Mouse (Mus musculus) thymus, postnatal 10 days (tissue): ENCODE data around the gene Fam24b.
A peak's percentile ranks its signal among the peaks of the same experiment; 100 is the strongest.

Experiments
- DNase-seq, 2 experiments: peaks; one replicate each; pipeline ENCODE4 v3.0.0; 2021; ENCODE audit warnings: low spot score in 2 of 2

Gene Fam24b

DNA sequence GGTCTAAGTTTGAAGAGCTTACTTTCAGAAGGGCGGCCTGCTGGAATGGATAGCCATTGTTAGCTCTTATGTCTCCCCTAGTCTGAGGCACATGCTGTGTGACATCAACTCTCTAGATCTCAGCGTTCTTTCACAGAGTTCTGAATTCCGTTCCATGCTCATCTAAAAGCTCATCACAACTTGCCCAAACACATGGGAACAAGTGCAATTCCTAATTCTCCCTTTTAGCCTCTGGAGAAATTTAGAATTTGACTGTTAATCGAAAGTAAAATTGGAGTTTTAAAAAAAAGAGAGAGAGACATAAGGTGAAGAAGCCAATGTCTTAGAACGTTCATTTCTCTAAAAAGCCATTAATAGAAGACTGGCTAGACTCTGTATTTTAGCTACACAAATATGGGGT, at the start of gene Fam24b:
Gene Fam24b (minus strand): TSS at position 101 of the 400 bp plus-strand sequence.
- no peak for DNase-seq

DNA sequence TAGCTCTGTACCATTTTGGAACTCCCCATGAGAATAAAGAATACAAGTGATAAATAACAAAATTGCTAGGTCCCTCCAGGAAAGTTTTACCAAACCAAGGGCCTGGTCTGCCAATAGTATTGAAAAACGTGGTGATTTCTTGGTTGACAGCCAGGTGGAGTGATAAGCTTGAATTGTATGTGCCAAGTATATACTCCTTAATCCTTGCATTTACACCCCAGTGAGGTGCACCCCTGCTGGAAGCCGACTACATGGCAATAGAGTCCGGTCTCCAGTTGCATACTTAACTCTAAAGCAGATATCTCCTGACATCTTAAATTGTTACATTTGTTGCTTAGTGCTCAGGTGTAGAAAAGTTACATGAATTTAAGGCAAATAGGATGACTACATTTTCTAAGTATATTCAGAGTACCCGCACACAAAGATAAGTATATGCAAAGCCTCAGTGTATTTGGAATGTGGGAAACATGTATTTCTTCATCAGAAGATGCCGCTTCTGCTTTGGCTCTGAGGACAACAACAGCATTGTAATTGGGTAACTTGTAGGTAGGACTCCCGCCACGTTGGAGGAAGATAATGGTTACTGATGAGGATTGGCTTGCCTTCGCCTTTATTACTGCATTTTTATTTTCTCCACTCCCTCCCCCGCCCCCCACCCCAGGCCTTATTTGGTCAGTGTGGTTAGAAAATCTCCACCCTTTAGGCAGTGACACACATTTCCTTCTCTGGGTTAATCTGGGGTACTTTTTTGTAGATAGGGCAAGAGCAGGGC, 42.8 kb upstream of the Fam24b start:
- peak in 1 of 2 experiments; percentile 7 for DNase-seq

DNA sequence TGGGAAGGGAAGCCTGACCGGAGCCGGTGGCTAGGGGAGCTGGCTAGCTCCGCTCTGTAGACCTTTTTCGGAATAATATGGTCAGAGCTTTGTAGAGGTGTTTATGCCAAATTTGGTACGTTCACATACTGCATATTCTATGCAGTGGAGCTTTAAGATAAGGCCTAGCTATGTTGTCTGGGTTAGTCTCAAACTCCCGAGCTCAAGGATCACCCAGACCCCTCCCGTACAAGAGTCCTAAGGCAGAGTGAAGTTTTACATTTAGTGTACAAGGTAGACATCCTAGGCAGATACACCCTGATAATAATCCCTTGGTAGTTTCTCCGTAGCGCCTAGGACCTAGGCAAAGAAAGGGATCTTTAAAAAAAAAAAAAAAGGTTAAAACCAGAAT, 42.1 kb upstream of the Fam24b start:
- no peak for DNase-seq

DNA sequence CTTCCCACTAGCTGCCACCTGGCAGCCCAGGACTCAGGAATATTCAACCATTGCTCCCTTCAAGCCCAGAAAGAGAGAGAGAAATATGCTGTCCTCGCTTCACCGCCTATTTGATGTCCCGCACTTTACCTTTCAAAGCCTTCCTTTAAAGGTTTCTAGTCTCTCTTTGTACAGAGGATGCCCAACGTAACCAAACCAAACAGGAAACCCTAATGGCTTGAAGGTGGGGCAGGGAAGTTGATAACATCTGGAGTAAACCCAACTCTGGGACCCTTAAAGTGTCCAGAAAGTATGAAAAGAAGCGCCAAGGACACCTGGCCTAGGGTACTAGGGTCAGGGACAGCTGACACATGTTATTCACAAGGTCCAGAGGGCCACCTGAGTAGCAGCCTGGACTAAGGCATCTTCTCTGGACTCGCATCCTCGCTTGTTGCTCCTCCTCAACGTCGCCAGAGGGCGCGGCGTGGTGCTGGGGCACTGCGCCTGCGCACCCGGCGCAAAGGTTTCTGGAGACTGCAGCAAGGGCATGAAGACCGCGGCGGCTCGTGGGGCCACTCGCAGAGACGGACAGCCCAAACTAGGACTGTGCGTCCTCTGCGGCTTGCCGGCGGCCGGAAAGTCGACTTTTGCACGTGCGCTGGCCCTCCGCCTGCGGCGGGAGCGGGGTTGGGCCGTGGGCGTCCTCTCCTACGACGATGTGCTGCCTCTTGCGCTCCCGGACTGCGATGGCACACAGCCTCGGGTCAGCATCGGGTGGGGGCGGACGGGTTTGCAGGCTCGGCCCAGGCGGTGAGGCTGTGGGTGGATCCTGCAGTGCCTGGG, 41.5 kb upstream of the Fam24b start, which contains the start of gene Pstk:
Gene Pstk (plus strand): TSS at position 494 of the 822 bp plus-strand sequence.
- peak; percentile 58 to 81 for DNase-seq

DNA sequence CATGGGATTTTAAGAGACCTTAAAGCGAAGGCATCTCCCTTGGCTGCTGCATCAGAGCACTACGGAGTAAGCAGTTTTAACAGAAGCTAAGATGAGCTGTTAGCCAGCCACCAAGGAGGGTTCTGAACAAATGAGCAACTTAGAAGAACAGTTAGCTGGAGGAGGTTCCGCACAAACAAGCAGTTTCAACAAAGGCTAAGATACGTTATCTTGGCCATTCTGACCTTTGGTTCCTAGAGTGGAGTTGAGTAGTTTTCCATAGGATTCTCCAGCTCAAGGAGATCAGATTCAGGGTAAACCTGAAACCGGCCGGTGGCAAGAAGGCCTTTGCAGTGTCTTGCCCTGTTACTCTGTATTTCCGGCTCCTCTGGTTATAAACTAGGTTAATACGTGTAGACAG, 34.8 kb upstream of the Fam24b start:
- DNase-seq = no peak

DNA sequence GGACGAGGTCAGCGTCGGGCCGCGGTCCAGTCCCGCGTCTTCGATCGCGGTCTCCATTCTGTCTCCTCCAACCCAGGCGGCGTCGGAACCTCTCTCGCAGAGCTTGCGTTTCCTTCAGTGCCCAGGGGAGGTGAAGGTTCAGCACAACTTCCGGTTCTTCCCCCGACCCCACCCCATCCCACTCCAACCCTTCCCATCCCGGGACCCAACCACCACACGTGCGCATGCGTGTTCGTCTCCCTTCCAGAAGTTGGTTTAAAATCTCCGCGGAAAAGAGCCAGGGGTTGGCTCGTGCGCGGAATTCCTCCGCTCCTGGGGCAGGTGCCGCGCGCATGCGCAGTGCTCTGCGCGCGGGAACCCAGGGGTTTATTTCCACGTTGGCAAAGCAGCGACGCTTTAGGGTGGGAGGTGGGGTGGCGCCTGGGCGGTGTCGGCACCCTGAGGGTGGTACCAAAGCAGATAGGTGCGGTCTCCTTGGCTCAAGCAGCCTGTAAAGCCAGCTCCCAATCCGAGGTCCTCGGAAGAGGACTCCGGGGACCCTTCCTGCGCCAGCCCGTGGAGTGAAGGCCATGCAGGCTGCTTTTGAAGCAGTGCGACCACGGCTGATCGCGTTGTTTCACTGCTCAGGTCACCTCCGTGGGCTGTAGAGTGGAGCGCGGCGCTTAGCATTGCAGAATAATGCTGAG, 33.4 kb upstream of the Fam24b start, which contains the start of gene 2310057M21Rik:
Gene 2310057M21Rik (minus strand): TSS at position 145 of the 686 bp plus-strand sequence.
- peak; percentile 81 to 84 for DNase-seq

DNA sequence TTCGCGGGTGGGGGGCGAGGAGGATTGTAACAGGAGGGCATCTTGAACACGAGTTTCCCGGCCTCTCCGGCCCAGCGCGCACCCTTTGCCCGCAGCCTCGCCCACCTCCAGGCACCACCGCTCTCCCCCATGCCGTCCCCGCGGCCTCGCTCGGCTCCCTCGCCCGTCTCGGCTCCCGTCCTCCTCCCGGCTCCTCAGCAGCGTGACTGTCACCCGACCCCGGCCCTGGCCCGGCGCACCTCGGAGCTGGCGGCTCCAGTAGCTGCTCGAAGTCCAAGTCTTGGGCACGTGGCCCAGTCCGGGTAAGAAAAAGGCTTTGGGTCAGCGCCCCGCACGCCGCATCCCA, 32.9 kb upstream of the Fam24b start:
- no peak for DNase-seq

DNA sequence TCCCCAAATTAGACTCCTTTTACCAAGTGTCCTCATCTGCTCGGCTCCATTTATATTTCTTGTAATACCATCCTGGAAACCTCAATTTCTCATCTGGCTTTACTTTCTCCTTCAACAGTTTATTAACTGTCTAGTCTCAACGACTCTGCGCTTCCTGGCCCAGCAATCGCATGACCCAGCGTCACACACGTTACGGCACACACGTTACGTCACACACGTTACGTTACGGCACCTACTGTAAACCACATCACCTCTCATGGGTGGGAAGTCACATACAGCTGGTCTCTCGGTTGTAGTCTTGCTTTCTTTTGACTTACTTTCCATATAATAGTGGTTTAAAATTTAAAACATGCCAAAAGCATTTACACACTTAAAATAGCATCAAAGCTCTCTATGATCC, 26.8 kb upstream of the Fam24b start:
- DNase-seq = no peak

DNA sequence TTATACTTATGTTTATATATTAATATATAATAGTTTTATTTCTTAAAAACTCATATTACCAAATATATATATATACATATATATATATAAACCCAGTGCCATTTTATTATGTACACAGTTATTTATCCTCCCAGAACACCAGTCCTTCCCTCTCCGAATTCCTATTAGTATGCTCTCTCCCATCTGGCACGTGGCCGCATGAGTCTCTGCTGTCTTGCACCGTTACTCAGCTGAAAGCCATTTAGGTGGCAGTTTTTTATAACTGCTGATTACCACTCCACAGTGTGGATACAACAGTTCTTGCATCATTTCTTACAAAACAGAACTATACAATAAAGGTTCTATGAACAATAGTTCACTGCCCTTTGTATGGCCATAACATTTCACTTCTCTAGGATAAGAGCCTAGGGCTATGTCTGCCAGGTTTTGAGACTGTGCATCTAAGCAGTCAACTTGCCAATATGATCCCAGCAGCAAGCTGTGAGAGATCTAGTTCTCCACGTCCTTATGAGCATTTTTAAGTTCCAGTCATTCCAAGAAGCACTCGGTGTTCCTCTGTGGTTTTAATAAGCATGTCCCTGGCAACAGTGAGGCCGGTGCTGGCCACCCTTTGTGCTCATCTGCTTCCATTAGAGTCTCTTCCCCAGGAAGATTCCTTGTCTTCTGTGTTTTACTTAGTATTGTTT, 16.7 kb upstream of the Fam24b start:
- DNase-seq = no peak

DNA sequence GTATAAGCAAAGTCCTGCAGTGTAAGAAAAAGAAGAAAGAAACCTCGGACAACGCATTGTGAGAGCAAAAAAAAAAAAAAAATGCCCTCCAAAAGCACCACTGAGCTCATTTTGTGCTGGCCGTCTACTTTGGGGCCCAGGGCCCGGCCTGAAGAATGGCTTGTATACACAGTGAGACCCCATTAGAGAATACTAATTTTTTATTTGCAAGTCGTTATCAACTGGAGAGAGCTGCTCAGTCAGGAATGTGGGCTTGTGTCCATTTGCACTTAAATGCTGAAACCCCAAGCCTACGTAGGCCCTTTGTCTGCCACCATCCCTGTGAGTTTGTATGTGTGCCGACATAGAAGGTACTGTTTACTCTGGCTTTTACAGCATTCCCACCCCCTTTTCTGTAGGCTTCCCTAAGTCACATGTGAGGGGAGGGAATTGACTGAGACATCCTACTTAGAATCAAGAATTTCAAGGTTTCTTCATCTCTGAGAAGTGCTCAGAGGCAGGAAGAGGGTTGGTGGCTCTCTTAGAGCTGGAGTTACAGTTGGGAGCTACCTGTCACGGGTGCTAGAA, 8.3 kb upstream of the Fam24b start:
- no peak for DNase-seq

DNA sequence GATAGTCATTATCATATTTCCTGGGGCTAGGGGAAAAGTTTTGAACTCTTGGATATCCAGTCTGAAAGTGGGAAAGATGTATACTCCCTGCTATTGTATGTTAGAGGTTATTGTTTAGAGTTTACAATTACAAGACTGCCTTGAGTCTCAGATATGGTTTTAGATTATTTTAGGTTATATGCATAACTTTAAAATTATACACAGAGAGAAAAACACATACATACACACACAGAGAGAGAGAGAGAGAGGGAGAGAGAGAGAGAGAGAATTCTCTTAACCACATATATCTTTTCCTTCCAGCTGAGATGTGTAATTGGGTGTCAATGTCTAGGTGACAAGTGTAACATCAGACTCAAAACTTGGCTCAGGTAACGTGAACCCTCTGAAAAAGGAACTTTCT, 4.2 kb upstream of the Fam24b start, which contains the start of gene Fam24a:
Gene Fam24a (plus strand): TSS at position 301 of the 400 bp plus-strand sequence.
- DNase-seq = no peak

DNA sequence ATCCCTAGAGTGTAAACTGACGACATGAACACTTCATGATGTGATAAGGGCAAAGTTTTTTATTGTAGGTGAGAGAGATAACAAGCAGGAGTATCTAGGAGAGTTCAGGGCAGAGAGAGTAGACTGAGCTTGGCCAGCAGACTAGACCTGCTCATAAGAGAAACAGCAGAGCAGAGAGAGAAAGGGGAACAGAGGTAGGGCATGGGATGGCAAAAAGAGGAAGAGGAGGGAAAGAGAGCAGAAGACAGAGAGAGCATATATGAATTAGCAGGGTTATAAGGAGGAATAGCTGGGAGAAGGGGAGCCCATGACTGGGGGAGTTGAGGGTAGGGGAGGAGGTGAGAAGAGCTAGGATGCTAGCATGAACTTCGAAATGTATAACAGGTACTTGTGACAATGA, 2.4 kb upstream of the Fam24b start:
- no peak for DNase-seq

DNA sequence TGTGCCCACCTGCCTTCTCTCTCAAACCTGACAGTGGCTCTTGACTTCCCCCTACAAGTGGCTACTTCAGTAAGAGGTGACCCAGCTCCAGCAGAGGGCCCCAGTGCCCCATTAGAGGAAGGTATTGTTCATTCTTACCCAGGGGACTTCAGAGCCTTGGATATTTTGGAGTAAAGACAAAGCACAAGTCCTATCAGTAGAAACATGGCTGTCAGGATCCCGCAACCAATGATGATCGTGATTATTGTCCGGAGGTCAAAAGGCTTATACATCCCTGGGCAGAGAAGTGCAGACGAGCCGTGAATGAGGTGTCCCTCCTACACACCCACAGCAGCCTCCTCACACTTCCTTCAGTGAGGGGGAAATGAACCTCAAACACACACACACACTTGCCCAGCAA, 2.3 kb downstream of the Fam24b start:
- no peak for DNase-seq

DNA sequence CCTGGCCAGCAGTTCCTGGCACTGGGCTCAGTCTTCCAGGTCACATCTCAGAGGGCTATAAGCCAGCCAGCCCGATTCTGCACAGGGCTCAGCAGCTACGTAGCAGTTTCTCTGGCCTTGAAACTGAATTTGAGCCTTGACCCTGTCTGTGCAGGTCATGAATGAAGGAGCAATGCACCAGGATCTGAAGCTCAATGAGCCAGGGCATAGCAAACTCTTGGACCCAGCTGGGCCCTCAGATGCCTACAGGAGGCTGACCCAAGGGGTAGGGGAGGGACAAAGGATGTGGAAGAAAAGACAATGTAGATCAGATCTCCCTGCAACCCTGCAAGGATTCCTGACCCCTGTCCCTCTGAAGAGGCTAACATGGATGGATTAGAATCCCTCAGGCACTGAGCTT, 7.1 kb downstream of the Fam24b start, which contains the start of gene Cuzd1:
Gene Cuzd1 (minus strand): TSS at position 101 of the 400 bp plus-strand sequence.
- no peak for DNase-seq

DNA sequence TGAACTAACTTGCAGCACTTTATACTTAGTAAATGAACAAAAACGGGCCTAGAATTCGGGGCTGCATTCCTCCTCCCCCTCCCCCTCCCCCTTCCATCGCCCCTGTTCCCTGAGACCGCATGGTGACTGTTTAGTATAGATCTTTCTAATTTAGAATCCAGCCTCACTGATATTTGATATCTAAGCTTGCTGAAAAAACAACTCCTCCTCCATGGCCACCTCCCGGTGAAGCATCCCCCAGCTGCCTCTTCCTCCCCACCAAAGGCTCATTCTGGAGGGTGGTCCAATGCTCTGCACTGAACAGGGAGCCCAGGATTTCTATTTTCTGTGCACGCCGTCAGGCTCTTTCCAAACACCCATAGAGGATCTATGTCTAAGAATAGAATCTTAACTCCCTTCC, 11.0 kb downstream of the Fam24b start:
- DNase-seq = no peak

DNA sequence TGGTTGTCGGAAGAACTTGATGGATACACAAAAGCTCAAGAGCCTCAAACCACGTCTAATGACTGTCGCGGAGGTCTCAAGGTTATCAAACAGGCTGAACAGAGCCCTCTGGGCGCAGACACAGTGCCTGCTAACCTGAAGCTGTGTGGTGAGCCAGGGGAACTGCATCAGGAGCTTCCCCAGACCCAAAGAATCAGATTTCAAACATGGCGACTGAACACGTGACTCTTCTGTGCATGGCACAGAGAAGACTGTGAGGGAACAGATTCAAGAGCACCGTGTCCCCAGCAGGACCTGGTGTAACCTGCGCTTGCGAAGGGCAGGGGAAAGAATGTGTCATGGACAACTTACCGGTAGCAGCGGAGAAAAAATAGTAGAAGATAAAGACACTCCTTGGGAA, 11.7 kb downstream of the Fam24b start:
- DNase-seq = no peak

DNA sequence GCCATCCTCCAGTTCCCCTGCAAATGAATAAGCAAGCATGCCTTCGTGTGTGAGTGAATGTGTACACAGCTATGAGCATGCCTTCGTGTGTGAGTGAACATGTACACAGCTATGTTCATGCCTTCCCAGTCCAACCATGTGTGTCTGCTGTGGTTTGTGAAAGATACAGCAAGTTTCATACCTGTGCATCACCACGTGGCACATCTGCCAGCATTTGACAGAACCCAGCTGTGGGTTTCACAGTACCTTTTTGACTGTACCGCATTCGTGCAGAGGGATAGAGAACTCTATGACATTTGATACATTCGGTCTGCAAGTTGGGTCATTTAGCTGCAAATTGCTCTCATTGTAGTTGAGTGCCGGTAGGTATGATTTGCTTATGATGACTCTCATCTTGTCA, 14.8 kb downstream of the Fam24b start:
- DNase-seq = no peak

DNA sequence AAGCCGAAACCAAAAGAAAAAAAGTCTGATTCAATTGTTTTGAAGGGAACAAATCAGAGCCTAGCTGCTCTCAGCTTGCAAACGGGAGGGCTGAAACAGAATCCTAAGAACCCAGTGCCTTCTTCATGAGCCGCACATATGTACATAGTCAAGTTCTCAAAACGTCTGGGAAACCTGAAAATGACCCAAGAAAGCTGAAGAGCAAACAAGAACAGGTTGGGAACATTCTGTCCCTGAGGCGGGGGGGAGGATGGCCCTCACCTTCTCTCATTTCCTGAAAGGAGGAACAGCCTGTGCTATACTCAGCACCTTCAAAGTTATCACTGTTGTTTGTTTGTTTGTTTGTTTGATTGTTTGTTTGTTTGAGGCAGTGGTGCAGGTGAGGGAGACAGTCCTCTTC, 22.6 kb downstream of the Fam24b start:
- no peak for DNase-seq

DNA sequence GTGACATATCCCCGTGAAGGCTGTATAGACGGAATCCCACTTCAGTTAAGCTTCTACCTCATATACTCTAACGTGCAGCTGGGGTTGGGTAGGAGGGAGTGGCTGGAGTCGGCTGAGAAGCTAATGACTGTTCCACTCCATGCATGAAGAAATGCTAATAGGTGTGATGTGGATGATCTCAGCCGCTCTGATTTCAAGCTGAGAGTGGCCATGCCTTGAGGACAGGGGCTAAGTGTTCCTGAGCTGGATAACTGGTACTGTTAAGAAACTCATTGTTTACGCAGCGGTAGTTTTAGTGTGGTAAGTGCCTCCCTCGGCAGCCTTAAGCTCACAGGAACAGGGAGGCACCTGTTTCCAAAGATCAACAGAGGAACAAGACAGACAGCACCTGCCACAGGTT, 26.0 kb downstream of the Fam24b start:
- DNase-seq = no peak

DNA sequence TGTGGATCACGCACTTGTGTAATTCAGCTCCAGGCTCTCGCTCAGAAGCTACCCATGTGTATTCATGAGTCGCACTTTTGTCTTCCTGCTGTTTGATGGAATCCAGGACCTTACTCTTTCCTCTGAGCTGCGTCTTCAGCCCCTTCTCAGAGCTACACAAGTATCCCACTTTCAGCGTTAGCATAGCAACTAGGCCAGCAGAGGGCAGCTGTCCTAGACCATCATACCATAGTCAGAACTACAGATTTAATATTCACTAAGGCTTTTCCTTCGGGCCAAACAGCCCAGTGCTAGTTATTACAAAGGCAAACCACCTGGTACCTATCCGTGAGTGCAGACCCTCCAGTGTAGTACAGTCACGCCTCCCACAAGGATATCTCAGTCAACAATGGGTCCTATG, 32.2 kb downstream of the Fam24b start:
- no peak for DNase-seq
